Mouse (Mus musculus) CD4-positive, CD25-positive, alpha-beta regulatory T cell, adult 2 months (primary cell): ENCODE results near the gene Gabarap.

ENCODE experiments used
- DNase-seq: peaks from one replicate; pipeline ENCODE4 v3.0.0-alpha.2; 2012; ENCODE audit warnings: low read depth, low spot score

Gabarap gene

DNA sequence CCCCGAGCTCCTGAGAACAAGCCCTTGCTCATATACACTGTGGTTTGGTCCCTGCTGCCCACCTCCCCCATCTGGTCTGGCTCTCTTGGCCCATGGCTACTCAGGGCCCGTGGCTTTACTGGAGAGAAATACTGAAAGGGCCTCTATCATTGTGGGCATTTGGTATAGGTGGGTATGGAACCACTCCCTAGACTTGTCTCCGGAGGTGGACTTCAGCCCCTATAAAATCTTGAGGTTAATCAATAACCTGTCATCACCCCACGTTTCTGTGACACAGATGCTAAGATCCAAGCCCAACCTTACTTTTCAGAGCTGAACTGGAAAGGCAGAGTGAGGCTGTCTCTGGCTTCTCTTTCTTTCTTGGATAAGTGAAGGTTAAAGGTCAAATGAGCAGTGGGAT, 22.1 kb upstream of the Gabarap start:
- DNase-seq: no peak

DNA sequence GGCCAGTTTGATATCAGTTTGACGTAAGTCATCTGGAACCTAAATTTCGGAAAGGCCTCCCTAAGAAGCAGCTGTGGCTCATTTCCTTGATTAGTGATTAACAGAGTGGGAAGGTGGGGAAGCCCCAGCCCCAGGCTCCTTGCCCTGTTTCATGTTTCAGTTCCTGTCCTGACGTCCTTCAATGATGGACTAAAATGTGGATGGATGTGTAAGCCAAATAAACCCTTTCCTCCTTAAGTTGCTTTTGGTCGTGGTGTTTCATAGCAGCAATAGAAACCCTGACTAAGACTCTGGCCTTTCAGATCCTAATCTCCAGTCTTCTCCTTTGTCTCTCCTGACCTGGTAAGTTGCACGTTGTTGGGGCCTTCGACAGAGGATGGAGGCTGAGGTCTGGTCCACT, 20.7 kb upstream of the Gabarap start:
- no peak for DNase-seq

GRCm38 (mm10) chr11:69970775-69971174, 20.2 kb upstream of the Gabarap start:
- no peak for DNase-seq

DNA sequence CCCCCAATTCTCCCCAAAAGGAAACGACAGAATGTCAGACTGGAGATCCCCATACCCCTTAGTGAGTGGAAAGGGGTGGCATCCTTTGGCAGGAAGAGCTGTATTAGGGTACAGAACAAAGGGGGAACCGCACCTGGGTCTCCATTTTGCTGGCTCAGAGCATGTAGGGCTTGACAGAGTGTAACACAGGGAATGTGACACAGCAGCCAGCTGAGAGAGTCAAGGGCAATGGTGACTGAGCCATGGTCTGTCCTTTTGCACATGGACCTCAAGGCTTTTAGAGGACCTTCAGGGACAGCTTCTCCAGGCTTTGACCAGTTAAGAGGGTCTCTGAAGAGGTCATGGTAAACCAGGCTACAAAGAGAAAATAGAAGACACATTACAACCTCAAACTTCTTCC, 16.0 kb upstream of the Gabarap start:
- DNase-seq: no peak

- no peak for DNase-seq
These were observed 14.7 kb upstream of the Gabarap start for GRCm38 (mm10) chr11:69976271-69976670.

DNA sequence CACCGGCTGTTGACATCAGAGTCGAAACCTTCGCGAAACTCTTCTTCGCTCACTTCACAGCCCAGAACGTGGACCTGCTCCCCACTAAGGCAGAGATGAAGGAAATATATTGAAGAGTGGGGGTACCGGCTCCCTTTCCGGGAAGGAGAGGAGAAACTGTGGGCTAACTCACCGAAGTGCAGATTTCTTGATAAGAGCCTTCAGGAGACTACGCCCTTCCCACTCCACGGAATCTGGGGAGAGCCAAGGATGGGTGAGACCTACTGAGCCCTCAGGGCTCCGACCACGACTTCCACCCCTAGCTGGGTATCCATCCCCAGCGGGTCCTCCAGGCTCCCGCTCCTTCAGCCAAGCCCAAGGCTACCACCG, 11.1 kb upstream of the Gabarap start:
- DNase-seq: no peak

DNA sequence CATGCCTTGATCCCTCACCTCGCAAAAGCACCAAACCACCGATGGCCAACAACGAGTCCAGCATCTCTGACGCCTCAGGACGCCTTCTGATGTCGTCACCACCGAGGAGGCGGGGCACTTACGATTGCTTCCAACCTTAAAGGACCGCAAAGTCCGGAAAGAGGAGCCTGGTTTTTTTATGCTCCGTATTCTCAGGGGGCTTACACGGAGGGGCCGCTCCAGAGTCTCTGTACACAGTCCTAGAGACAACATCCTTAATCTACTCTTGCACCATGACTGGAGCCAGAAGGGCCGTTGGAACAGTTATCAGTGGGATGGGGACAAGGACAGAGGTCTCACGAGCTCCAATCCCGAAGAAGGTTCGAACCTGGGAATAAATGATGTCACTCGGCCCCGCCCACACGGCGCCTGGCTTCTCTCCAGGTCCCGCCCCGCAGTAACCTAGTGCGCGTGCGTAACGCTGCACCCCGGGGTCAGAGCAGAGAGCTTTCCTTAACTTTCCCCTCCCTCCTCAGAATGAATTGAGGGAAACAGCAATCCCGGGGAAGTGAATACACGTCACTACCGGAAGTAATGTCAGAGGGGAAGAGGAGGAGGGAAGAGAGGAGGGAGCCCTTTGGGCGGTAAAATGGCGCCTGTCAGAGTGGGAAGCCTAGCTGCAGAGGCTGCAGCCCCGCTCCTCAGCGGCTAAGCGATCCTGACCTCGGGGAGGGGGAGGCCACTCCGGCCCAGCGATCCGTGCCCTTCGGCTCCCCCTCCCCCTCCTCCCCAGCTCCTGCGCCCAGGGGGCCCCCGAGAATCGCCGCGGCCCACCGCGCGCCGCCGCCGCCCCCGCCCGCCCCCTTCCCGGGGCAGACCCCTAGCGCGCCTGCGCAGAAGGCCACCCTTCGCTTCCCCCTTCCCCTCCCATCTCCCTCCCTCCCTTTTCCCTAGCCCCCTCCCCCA, 10.5 kb upstream of the Gabarap start:
- DNase-seq: peak; percentile 92

GRCm38 (mm10) chr11:69981141-69981762, 9.7 kb upstream of the Gabarap start, which contains the start of gene Ctdnep1:
Gene Ctdnep1 (plus strand): TSS chr11:69981156.
- no peak for DNase-seq

GRCm38 (mm10) chr11:69982225-69982624, 8.7 kb upstream of the Gabarap start, which contains the start of gene Elp5:
Gene Elp5 (minus strand): TSS chr11:69982517.
- no peak for DNase-seq

GRCm38 (mm10) chr11:69982877-69983276, 8.1 kb upstream of the Gabarap start:
- DNase-seq: no peak

DNA sequence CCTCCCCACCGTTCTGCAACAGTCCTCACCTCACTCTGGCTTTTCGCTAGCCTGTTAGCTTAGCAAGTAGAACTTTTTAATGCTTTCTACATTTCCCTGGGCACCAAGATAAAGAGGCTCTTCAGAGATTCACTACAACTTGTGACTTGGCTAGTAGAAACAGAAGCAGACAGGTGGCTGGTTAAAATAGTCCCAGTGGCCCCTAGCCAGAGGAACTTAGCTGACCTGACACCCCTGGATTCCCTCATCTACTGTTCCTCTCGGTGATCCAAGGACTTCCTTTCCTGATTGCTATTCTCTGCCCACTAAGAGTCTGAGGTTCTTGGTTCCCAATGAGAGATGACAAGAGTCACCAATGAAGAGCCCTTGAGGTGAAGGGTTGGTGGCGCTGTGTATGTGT, 7.6 kb upstream of the Gabarap start:
- DNase-seq: no peak

GRCm38 (mm10) chr11:69984431-69984830, 6.5 kb upstream of the Gabarap start:
- DNase-seq: no peak

DNA sequence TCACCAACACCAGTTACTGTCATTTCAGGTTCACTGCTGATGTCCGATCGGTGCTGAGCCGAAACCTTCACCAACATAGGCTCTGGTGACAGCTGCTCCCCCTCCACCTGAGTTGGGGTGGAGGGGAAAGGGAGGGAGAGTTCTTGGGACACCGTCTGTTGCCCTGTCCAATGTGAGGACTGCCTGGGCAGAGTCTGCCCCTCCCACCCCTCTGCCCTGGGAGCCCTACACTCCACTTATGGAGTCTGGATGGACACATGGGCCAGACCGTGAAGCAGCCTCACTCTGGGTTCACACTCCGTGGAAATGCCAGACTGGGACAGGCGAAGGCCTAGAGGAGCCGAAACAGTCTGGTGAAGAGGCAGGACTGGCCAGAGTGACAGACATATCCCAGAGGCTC, 994 bp upstream of the Gabarap start:
- no peak for DNase-seq

- DNase-seq: no peak
These were observed 768 bp downstream of the Gabarap start for GRCm38 (mm10) chr11:69991711-69992110.

- DNase-seq: no peak
These were observed 1.5 kb downstream of the Gabarap start for GRCm38 (mm10) chr11:69992396-69992795.

DNA sequence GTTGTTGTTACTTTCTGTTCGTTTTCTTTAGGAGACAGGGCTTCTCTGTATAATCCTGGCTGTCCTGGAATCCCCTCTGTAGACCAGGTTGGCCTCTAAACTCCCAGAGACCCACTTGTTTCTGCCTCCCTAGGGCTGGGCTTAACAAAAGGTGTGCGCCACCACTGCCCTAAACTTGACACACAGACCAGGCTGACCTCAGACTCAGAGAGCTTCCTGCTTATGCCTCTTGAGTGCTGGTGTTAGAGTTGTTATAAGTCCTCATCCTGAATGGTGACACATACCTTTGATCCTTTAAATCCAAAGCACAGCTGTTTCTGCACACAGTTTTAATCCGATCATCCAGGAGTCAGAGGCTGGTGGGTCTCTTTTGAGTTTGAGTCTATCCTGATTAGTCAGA, 2.0 kb downstream of the Gabarap start:
- DNase-seq: no peak

GRCm38 (mm10) chr11:69994401-69995090, 3.6 kb downstream of the Gabarap start:
- no peak for DNase-seq

GRCm38 (mm10) chr11:69995391-69995960, 4.5 kb downstream of the Gabarap start, which contains the start of gene Phf23:
Gene Phf23 (plus strand): TSS chr11:69995777.
- peak; percentile 98 for DNase-seq

GRCm38 (mm10) chr11:69996161-69997061, 5.5 kb downstream of the Gabarap start:
- peak; percentile 80 for DNase-seq

GRCm38 (mm10) chr11:69997070-69997509, 6.1 kb downstream of the Gabarap start:
- DNase-seq: peak; percentile 92
